Mouse (Mus musculus) left cerebral cortex, postnatal 14 days (tissue): ENCODE measurements around the gene Aqp1. TPM values are rescaled to one million over a fixed set of nuclear protein-coding genes. Genes with fewer than 3 reads are reported as not detected.

Experiments used
- DNase-seq, 2 experiments: peaks; one replicate each; pipeline ENCODE4 v3.0.0; 2021 to 2022; ENCODE audit warnings: low spot score in 2 of 2, mixed read lengths in 1 of 2
- intact Hi-C: fragments of 180-260 bp; cut with DNase I; formaldehyde crosslinking; loops from one replicate; pipeline ENCODE4 v1.15.1; 2025
- total RNA-seq, 2 experiments: library from RNA; stranded (reverse); gene quantifications; 2 replicates each; pipeline ENCODE4 v1.2.3; 2021

Aqp1 gene
- total RNA-seq, 2 experiments from 2014 or later: 2.0 to 2.5 TPM

DNA sequence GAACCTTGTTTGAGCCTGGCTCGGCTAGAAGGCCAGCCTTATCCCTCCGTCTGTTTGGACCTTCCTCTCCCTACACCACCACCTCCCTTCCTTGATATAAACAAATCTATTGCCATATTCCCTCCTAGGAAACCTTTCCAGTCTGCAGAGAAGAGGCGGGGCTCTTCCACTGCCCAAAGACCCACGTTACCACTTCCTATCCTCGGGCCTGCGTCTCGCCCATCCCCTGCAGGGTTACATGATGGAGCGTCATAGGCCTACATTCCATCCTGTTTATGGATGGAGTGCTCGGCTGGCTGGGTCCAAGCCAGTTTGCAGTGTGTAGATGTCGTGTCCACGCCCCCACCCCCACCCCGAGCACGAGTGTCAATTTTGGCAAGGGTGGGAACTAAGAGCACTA, 8.9 kb upstream of the Aqp1 start:
- DNase-seq: no peak
- intact Hi-C loops: no loop called here

DNA sequence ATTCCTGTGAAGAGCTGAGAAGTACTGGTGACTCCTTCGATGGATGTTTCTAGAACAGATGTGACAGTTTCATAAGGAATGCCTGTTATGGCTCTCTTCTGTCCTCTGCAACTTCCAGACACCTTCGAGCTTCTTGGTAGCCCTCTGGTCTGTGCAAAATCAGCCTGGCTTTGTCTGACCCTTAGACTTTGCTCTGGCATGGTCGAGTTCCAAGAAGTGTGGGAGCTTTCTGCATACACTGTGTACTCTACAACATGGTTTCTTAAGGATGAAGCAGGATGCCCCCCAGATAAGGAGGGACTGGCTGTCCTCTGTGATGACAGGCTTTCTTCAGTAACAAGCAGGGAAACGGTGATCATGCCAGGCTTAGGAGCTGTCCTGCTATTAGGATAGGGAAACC, 8.1 kb upstream of the Aqp1 start:
- intact Hi-C loops: no loop called here
- no peak for DNase-seq

DNA sequence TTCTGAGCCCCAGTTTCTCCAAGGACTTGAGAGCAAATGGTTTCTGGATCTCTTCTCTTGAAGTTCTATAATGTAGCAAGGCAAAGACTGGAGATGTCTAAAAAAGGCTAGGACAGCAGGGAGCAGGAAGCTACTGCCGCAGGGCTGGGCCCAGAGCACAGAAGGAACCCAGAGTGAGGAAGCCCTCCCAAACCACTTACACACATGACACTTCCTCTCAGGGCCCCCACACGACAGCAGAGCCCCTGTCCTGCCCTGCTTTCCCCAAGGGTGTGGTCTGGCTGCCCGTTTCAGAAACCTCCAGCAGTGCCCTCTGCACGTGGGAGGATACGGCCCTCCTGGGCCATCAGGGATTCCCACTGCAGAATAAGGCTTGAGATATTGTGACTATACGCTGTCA, 4.9 kb upstream of the Aqp1 start:
- DNase-seq: no peak
- intact Hi-C loops: no loop called here

DNA sequence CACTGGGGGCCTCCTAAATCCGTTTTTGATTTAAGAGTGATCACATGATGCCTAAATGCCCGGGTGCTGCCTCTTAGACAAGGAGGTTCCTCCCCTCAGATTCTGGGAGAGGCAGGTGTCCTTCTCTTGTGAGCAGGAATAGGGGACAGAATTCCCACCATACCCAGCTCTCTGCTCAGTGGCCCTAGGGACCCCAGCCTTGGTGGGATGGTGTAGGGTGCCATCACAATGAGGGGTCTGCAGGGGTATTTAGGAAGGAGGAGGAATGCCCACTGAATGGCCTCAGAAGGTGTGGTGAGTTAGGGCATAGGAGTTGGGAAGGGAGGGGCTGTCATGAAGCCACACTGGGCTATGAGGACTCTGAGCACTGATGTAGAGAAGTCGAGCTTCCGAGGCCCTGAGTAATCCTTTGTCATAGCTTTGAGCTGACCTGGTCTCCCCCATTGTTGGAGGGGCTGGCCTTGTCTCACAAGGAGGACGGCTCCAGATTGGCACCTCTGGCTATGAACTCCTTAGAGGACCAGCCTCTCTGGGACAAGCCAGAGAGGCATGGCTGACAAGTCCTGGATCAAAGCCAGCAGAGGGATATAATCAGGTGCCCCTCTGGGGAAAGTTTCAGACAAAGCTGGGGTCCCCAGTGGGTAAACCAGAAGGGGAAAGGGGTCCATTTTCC, 4.0 kb upstream of the Aqp1 start:
- no peak for DNase-seq
- intact Hi-C loops: no loop called here

DNA sequence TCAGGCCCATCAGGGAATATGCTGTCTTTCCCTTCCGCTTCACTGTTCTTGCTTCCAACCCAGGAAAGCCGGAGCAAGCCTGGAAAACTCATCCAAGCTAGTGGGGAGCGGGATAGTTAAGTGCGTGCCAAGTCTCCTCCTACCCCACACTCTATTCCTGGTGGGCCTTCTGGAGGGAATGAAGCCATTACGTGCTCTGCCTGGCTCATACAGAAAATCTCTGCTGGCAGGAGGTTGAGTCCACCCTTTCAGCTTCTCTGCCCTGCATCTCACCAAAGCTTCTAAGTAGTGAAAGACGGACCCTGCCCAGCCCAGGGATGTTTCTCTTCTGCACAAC, 3.5 kb upstream of the Aqp1 start:
- intact Hi-C loops: no loop called here
- DNase-seq: no peak

DNA sequence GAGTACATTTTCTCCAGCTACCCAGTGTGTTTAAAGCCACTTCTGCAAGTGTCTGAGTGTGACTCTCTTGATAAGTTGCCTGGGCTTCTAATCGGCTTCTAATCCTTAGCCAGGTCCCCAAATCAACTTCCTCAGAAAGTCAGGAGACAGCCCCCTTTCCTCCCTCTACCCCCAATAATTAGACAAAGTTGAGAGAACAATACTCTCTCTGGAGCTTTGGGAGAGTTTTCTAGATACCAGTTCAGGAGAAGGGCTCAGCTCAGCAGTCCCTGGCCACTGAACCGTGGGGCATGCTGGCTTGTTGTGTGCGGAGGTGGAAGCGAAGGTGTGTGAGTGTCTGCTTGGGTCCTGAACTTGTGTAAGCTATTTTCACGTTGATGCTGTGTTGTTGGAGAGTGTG, 1.0 kb downstream of the Aqp1 start:
- intact Hi-C loops: no loop called here
- no peak for DNase-seq

DNA sequence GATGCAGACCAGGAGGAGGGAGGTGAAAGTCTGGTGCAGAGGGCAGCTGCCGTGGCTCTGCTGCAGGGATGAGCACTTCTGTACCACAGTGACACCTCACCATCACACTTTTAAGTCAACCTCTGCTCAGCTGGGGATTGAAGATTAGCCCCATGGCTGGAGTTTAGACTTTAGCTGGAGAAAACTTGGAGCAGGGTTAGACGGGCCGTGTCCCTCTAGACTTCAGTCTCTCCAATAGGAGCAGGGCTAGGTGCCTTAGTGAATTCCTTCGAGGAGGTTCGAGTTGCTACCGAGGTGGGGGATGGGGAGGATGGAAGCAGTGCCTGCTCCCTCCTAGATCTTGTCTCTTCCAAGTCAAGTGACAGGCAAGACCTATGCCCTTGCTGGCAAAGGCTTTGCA, 1.8 kb downstream of the Aqp1 start:
- intact Hi-C loops: no loop called here
- no peak for DNase-seq

DNA sequence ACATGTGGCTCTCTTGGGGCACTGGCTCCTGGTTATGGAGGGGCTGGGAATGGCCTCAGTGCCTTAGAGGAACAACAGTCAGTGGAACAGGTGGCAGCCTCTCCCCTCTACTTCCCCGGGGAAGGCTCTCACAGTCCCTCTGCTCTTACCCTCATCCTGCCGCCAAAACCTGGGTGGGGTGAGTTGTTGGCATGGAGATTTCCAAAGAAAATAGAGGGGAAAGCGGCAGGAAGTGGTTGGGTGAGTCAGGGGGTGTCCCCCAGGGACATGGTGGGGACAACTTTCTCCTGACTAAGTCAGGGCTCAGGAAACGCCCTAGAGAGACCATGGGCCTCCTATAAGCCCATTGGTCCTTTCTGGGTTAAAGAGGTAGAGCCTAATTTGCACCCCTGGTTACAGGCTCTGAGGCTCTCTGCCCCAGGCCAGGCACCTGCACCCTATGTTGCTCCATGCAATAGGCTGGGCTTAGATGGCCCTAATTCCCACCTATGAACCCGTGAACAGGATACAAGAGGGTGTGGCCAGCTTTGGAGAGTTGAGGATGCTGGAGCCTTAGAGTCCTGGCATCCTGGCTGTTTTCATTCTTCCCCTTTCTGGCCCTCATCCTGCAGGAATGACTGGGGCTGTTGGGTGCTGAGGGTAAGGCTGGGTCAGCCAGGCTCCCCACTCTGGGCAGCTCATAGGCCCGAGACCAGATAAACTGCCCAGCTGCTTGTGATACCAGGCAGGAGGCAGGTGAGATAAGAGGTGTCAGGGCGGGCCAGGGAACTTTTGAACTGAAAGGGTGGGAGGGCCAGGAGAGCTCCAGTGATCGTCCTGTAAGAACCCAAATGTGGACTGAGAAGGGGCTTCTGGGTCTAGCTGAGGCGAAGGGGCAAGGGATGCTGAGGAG, 2.9 kb downstream of the Aqp1 start:
- no peak for DNase-seq

DNA sequence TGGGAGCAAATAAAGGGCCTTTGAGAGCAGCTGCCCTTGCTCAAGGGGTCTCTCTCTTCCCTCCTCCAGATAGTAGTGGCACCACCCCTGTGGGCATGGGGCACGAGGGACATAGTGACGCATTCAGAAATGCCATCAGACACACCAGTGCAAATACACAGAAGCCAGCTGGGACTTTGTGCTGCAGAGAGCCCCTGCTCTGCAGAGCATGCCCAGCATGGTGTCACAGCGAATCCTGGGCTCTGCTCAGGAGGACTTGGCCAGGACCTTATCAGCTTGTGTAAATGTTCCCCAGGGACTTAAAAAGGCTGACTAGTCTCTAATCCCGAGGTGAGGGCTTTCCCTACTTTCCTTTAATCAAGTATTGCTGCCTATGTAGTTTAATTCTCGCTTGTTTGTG, 5.5 kb downstream of the Aqp1 start:
- intact Hi-C loops: no loop called here
- no peak for DNase-seq

More for the DNA sequence above, 2.9 kb downstream of the Aqp1 start:
- intact Hi-C loops: no loop called here

DNA sequence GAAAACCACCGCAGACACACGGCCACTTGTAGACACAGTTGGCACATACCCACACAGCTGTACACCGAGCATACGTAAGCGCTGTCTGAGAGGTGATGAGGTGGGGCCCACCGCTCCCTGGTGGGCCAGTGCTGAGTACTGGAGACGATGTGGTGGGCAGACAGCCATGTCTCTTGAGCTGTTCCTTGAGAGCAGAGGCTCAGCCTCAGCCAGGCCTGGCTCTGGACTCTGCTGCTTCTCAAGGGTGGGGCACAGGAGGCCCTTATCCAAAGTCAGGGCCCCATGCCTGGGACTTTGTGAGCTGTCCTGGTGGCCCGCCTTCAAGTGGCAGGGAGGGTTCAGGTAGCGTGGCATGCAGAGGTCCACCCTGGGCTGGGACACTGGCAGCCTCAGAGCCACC, 6.1 kb downstream of the Aqp1 start:
- intact Hi-C loops: no loop called here
- no peak for DNase-seq

DNA sequence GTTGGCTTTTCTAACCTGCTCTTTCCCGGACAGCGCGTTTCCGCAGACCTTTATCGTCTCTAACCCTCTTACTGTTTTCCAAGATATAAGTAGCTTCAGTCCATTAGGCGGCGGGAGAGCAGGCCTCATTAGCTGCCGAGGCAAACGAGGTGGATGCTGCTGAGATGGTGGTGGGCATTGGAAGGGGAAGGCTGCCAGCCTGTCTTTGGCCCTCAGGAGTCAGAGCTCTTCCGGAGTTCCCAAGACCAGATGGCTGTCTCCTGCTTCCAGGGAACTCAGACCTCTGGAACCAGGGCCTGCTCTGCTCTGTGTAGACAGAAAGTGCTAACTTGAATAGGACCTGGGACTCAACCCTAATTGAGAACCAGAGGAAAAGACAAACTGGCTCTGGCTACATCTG, 7.2 kb downstream of the Aqp1 start:
- intact Hi-C loops: no loop called here
- DNase-seq: no peak

DNA sequence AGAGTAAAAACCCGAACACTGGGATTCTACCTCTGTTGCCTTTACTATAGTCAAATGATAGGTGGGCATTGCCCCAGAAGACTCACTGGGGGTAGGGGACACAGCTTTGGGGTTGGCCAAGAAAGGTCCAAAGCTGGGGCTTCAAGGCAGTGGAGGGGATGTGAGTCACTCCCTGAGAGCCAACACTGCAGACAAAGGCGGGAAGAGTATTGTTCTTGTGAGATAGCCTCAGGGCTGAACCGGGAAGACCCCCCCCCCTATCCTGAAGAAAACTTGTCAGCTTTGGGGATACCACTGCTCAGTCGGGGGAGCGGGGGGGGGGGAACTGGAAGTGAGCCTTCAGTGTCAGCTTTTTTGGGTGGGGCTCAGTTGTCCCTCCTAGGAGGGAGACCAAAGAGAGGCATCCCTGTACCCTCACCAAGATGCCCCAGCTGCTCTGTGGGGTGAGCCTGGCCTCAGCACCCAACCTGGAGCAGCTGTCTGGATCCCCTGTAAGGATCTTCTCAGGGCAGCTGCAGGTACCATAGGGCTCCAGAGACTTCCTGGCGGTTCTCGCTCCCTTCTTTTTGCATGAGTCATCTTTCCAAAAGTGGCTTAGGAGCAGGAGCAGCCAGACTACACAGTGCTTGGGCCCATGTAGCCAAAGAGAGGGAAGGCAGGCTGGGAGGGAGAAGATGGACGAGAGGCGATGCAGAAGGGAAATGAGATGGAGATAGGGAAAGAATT, 8.2 kb downstream of the Aqp1 start:
- peak in 1 of 2 experiments; percentile 19 for DNase-seq

DNA sequence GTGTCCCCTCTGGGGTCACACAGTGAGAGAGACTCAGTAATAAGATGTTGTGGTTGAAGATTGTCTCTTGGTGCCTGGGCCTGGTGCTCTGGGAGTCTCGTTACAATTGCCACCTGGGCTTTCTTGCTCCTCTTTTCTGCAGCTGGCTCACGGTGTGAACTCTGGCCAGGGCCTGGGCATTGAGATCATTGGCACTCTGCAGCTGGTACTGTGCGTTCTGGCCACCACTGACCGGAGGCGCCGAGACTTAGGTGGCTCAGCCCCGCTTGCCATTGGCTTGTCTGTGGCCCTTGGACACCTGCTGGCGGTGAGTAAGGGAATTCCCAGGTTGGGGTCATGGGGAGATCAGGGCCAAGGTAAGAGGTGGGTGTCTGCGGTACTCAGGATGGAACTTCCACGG, 9.0 kb downstream of the Aqp1 start:
- DNase-seq: no peak
- intact Hi-C loops: no loop called here

More for the DNA sequence above, 8.2 kb downstream of the Aqp1 start:
- intact Hi-C loops: no loop called here

DNA sequence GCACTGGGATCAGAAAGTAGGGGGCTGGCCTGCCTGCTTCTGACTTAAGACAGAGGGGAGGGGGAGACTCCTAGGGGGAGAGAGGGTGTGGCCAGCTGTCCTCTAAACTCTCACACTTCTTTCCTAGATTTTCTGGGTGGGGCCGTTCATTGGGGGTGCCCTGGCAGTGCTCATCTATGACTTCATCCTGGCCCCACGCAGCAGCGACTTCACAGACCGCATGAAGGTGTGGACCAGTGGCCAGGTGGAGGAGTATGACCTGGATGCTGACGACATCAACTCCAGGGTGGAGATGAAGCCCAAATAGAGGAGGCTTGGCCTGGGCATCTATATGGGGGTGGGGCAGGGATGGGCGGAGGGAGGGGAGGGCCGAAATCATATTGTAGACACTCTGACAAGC, 10.3 kb downstream of the Aqp1 start:
- intact Hi-C loops: no loop called here
- DNase-seq: no peak

DNA sequence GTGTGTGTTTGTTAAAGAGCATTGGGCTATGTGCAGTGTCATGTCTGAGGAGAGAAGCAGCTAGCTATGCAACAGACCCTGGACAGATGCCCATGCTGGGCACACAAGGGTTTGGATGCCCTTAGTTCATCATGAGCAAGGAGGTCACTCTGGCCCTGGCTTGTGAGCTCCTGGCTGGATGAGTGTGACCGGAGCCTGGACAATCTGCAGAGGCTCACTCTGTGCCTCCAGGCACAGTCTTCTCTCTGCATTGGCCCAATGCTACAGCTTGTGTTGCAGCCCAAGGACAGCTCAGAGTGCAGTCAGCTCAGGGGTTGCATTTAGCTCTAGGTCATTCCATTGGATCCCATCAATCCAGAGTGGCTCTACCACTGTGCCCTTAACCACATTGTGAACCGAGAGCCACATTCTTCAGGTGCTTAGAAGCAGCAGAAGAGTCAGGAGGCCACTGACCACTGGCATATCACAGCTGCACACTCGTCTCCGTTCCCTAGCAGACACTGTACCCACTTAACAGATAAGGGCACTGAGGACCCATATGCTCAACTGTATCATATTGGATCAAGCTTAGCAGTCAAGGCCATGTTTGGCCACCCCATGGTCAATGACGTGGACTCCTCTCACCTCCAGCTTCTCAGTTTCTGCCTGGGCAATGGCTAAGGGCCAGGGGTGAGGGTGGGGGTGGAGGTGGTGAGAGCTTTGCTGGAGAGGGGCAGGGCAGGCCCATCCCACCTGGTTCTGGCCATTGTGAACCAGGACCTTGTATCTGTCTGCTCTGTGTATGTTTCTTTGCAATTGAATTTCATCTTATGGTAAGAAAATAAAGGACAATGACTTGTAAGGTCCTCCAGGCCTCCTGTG, 11.7 kb downstream of the Aqp1 start:
- no peak for DNase-seq
- intact Hi-C loops: no loop called here

DNA sequence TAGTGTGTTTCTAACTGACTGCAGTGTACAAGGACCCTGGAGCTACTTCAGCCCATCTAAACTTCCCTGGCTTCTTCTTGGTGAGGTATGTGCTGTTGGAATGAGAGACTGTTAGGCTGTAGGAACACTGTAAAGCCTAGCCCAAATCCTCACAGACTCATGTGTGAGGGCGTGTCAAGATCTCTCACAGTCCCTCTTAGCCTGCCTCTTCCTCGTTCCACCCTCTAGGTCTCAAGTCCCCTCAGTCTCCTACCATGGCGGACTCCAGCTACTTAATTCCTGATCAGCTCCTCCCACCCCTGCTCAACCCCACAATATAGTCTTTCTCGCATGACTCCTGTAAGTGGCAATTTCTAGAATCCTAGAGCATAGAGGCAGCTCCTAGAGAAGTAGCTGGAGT, 13.0 kb downstream of the Aqp1 start:
- DNase-seq: no peak
- intact Hi-C loops: no loop called here

DNA sequence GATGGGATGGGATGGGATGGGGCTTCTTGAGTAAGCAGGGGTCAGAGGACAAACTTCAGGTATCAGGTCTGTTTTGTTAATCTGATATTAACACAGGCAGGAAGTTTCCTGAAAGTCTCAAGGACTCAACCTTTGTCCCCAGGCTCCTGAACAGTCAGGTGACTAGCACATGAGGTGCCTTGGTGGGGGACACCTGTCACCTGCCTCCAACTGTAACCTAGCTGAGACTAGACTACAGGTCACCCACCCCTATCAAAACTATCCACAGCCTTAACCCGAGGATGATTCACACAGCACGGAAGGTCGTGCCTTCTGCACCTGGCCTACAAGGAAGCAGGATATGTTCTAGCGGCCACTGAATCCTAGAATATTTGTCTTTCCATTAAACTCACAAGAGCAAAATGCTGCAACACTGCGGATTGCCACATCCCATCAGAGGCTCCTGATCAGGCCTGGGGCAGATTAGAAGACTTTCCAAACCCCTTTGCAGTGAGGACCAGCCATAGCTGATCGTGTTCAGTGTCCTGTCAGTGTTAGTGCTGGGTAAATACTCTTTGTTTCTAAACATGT, 14.2 kb downstream of the Aqp1 start:
- DNase-seq: no peak
- intact Hi-C loops: no loop called here

DNA sequence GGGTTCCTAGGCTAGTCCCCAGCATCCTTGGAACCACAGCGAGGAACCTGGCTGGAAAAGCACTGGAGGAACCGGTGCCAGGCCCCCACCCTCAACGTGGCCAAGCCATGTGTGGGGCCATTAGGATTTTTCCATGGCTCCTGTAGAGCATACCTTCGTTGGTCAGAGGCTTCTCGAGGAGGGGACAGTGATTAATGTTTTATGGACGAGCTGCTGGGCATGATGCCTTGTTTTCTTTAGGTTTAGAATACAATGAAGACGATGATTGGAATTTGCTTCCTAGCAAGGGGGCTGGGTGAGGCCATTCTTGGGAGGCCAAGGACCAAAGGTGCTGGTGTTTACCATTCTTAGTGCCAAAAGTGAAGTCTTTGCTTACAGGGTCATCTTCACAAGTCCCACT, 15.5 kb downstream of the Aqp1 start:
- intact Hi-C loops: no loop called here
- no peak for DNase-seq

DNA sequence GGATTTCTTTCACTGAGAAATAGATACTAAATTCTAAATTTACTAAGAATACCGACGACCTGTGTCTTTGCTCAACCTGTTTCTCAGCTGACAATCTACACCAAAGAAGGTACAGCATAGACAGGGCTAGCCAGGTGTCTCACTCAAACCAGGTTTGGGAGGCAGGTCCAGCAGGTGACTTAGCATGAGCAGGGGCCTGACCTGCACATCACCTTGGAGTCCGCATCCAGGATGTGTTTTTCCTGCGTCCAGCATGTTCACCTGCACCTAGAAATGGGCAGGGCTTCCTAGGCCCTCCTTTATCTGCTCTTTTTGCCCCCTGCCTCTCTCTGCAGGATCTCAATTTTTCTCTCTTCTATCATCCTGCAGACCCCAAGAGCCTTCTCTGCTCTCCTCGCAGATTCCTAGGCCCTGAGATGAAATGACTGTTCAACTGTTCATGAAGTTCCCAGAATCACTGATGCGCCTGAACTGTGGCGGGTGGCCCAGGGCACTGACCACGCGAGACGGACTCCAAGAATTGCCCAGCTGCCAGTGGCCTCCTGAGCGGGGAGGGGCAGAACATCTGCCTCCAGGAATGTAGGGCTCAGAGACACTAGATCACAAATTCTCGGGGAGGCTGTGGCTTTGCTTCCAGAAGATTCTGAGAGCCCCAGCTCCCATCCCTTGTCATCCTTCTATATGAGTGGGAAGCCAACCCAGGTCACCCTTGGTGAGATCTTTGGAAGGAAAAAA, 17.6 kb downstream of the Aqp1 start:
- intact Hi-C loops: no loop called here
- no peak for DNase-seq
